Mouse (Mus musculus): Measurements from ENCODE around the gene Zfp97. TPM values are rescaled to one million over a fixed set of nuclear protein-coding genes. Genes with fewer than 3 reads are reported as not detected.
"Not testable (repeated sequence)": the region's sequence is repeated elsewhere in the genome, so short reads cannot be mapped to it uniquely, and the experiment has no call there.

Gene Zfp97
- 3.9 and 4.4 TPM in 2 replicates for polyA plus RNA-seq (2014; fragmentation: Nextera tagmentation; extraction: Ambion mirVana)

- ATAC-seq (ENCODE audit: low FRiP score): peak; percentile 97
- not testable (repeated sequence) for DNase-seq (ENCODE audit: low spot score); H3K4me1 ChIP-seq (replicated peaks; ENCODE audit: control insufficient read depth, insufficient read depth, low read length); H3K9ac ChIP-seq; H3K9me3 ChIP-seq (ENCODE audit: control insufficient read depth, low read length); H3K27me3 ChIP-seq (ENCODE audit: control insufficient read depth, insufficient read depth, low read length); H3K4me3 ChIP-seq (replicated peaks; ENCODE audit: low read length); H3K4me2 ChIP-seq (replicated peaks); H3K27ac ChIP-seq; H3K36me3 ChIP-seq (replicated peaks; ENCODE audit: control insufficient read depth, insufficient read depth)
- WGBS: no CpG with 5 or more reads among the region's 8 CpGs
Measured at GRCm38 (mm10) chr17:17120830-17121502, at the start of gene Zfp97. TSS of gene Zfp97 (plus strand) at chr17:17121415.

GRCm38 (mm10) chr17:17178757-17179413 lies 57.7 kb downstream of the Zfp97 start:
- not testable (repeated sequence) for H3K4me1 ChIP-seq (replicated peaks; ENCODE audit: control insufficient read depth, insufficient read depth, low read length); H3K9ac ChIP-seq; DNase-seq (ENCODE audit: low spot score); H3K9me3 ChIP-seq (ENCODE audit: control insufficient read depth, low read length); H3K4me2 ChIP-seq (replicated peaks); H3K27ac ChIP-seq; H3K27me3 ChIP-seq (ENCODE audit: control insufficient read depth, insufficient read depth, low read length); H3K4me3 ChIP-seq (replicated peaks; ENCODE audit: low read length); H3K36me3 ChIP-seq (replicated peaks; ENCODE audit: control insufficient read depth, insufficient read depth)
- no CpG with 5 or more reads among the region's 8 CpGs for WGBS
- peak; percentile 97 for ATAC-seq (ENCODE audit: low FRiP score)

- not testable (repeated sequence) for DNase-seq (ENCODE audit: low spot score); H3K4me2 ChIP-seq (replicated peaks); H3K4me3 ChIP-seq (replicated peaks; ENCODE audit: low read length); H3K4me1 ChIP-seq (replicated peaks; ENCODE audit: control insufficient read depth, insufficient read depth, low read length); H3K27me3 ChIP-seq (ENCODE audit: control insufficient read depth, insufficient read depth, low read length); H3K27ac ChIP-seq; H3K36me3 ChIP-seq (replicated peaks; ENCODE audit: control insufficient read depth, insufficient read depth); ATAC-seq (ENCODE audit: low FRiP score); H3K9ac ChIP-seq
- peaks cover 54% of the 10 kb centered on the region for H3K9me3 ChIP-seq (ENCODE audit: control insufficient read depth, low read length)
Measured at GRCm38 (mm10) chr17:17194761-17195160, 73.5 kb downstream of the Zfp97 start.

- no peak overlapping the region for H3K9ac ChIP-seq
- H3K4me2 ChIP-seq (replicated peaks): no peak overlapping the region
- DNase-seq (ENCODE audit: low spot score) (no peak), ATAC-seq (ENCODE audit: low FRiP score) (no peak)
- H3K4me3 ChIP-seq (replicated peaks; ENCODE audit: low read length): no peak overlapping the region
- 0 out of 2 replicates have a peak, but pooled peaks cover 5% of the 10 kb centered on the region for H3K36me3 ChIP-seq (replicated peaks; ENCODE audit: control insufficient read depth, insufficient read depth)
- peaks cover 54% of the 10 kb centered on the region for H3K9me3 ChIP-seq (ENCODE audit: control insufficient read depth, low read length)
- H3K27ac ChIP-seq: no peak overlapping the region
- H3K27me3 ChIP-seq (ENCODE audit: control insufficient read depth, insufficient read depth, low read length): no peaks in the 10 kb centered on the region
- H3K4me1 ChIP-seq (replicated peaks; ENCODE audit: control insufficient read depth, insufficient read depth, low read length): no peaks in the 10 kb centered on the region
Measured at GRCm38 (mm10) chr17:17195178-17195577, 74.0 kb downstream of the Zfp97 start.

- not testable (repeated sequence) for H3K27me3 ChIP-seq (ENCODE audit: control insufficient read depth, insufficient read depth, low read length); ATAC-seq (ENCODE audit: low FRiP score)
Measured at GRCm38 (mm10) chr17:17196111-17196510, 74.9 kb downstream of the Zfp97 start.

More at GRCm38 (mm10) chr17:17196111-17196510, 74.9 kb downstream of the Zfp97 start:
- peaks cover 62% of the 10 kb centered on the region for H3K9me3 ChIP-seq (ENCODE audit: control insufficient read depth, low read length)
- 94% methylated on average over 3 of the region's 3 CpGs for WGBS
- H3K27ac ChIP-seq; H3K9ac ChIP-seq; DNase-seq (ENCODE audit: low spot score); H3K4me2 ChIP-seq (replicated peaks); H3K4me3 ChIP-seq (replicated peaks; ENCODE audit: low read length); H3K36me3 ChIP-seq (replicated peaks; ENCODE audit: control insufficient read depth, insufficient read depth); H3K4me1 ChIP-seq (replicated peaks; ENCODE audit: control insufficient read depth, insufficient read depth, low read length): not testable (repeated sequence)

Other genes starting within 250 kb of the Zfp97 start
- 4.4 and 6.0 TPM in 2 replicates for gene Zfp960, start 57.3 kb upstream of the Zfp97 start, polyA plus RNA-seq (2014; fragmentation: Nextera tagmentation; extraction: Ambion mirVana)

Data from hindbrain, embryonic 14.5 days (tissue).